Mouse (Mus musculus): ENCODE measurements around the gene Pex11b. TPM values are rescaled to one million over a fixed set of nuclear protein-coding genes. Genes with fewer than 3 reads are reported as not detected.

Pex11b gene
- 19.8 and 22.2 TPM in 2 replicates for polyA plus RNA-seq (2015; fragmentation: Nextera tagmentation; extraction: Ambion mirVana)

DNA sequence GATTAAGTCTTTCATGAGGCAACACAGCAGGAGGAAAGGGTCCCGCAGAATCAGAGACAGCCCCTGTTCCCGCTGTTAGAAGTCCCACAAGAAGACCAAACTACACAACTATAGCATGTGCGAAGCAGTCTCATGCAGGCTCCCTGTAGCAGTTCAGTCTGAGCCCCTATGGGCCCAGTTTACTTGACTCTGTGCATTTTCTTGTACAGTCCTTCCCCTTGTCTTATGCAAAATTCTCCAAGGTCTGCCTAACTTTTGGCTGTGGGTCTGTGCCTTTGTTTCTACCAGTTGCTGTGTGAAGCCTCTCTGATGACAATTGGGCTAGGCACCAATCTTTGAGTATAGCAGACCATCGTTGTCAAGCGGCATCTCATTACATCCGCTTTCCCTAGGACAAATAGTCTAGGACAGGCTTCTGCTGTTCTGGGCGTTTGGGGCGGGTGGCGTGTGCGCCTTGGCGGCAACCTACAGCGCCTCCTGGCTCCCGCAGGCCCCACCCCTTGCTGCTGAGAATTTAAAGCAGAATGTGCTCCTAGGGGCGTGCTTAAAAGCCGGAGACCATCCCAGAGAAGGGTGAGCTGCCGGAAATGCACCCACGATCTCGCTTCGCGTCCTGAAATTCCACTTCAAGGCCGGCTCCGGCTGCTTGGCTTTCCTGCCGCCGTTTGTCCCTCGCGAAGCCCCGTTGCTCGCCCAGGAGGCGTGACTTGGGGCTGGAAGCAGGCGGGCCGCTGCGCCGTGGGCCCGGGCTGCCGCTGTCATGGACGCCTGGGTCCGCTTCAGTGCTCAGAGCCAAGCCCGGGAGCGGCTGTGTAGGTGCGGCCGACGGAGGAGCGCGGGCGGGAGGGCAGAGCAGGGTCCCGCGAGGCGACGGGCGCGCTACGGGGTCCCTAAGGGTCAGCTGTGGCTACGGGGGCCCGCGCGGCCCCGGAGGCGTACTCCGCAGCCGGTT is at the start of gene Pex11b, which contains the start of gene Gm42957:
TSS of gene Pex11b (plus strand) at position 449 of the 952 bp plus-strand sequence.
TSS of gene Gm42957 (plus strand) at position 547 of the 952 bp plus-strand sequence.
- H3K9ac ChIP-seq = peak within 1 kb of the TSS; percentile 96
- peaks cover 44% of the 10 kb centered on the region for H3K36me3 ChIP-seq
- 3% methylated on average over 60 of the region's 60 CpGs for WGBS (ENCODE audit: insufficient replicate concordance)
- peak within 1 kb of the TSS; percentile 94 for H3K4me3 ChIP-seq (replicated peaks)
- DNase-seq (peak; percentile 73), ATAC-seq (ENCODE audit: low read depth) (peak; percentile 90)
- H3K4me1 ChIP-seq (replicated peaks) = peaks cover 45% of the 10 kb centered on the region
- no peaks in the 10 kb centered on the region for H3K27me3 ChIP-seq
- H3K4me2 ChIP-seq = peak within 1 kb of the TSS; percentile 93
- no peaks in the 10 kb centered on the region for H3K9me3 ChIP-seq (replicated peaks)
- H3K27ac ChIP-seq = peak within 1 kb of the TSS; percentile 87

DNA sequence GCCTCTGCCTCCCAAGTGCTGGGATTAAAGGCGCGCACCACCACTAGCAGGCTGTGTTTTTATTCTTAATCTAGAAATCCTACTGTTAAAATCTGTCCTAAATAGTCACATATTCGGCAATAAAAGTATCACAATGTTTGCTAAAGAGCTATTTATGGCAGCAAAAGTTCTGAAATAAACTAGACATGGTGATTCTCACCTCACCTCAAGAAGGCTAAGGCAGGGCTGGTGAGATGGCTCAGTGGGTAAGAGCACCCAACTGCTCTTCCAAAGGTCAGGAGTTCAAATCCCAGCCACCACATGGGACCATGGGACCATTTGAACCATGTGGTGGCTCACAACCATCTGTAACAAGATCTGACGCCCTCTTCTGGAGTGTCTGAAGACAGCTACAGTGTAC is 44.5 kb upstream of the Pex11b start:
- ATAC-seq (ENCODE audit: low read depth) (no peak), DNase-seq (no peak)
- H3K9ac ChIP-seq = no peak overlapping the region
- no peak overlapping the region for H3K27ac ChIP-seq
- peaks cover 10% of the 10 kb centered on the region for H3K27me3 ChIP-seq
- WGBS (ENCODE audit: insufficient replicate concordance) = 73% methylated on average over 4 of the region's 4 CpGs
- no peaks in the 10 kb centered on the region for H3K9me3 ChIP-seq (replicated peaks)
- peaks cover 17% of the 10 kb centered on the region for H3K4me1 ChIP-seq (replicated peaks)
- no peak overlapping the region for H3K4me3 ChIP-seq (replicated peaks)
- H3K4me2 ChIP-seq = no peak overlapping the region
- H3K36me3 ChIP-seq = 0 out of 2 replicates have a peak, but pooled peaks cover 6% of the 10 kb centered on the region

DNA sequence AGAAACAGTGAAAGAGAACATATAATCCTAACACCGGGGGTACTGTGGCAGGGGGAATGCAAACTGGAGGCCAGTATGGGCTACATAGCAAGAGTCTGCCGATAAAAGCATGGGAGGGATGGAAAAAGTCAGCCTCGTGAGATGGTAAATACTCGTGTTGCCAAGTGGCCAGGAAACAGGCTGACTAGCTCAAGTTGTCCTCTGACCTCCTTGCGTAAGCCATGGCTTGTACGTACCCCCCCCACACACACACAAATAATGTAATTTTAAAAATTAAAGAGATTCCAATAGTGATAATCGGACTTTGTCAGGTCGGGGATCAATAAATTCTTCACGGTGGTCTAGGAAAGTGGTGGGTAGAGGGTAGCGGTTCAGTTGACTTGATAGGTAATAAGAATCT is 41.8 kb upstream of the Pex11b start:
- peak overlapping the region; percentile 82 for H3K4me2 ChIP-seq
- peak overlapping the region; percentile 73 for H3K9ac ChIP-seq
- H3K36me3 ChIP-seq = 0 out of 2 replicates have a peak, but pooled peaks cover 6% of the 10 kb centered on the region
- under 1% methylated on average over 10 of the region's 10 CpGs for WGBS (ENCODE audit: insufficient replicate concordance)
- DNase-seq = no peak
- no peaks in the 10 kb centered on the region for H3K9me3 ChIP-seq (replicated peaks)
- H3K27ac ChIP-seq = peak overlapping the region; percentile 62
- peaks cover 38% of the 10 kb centered on the region for H3K27me3 ChIP-seq
- H3K4me3 ChIP-seq (replicated peaks) = peak overlapping the region; percentile 63
- peaks cover 44% of the 10 kb centered on the region for H3K4me1 ChIP-seq (replicated peaks)
- ATAC-seq (ENCODE audit: low read depth) = no peak

DNA sequence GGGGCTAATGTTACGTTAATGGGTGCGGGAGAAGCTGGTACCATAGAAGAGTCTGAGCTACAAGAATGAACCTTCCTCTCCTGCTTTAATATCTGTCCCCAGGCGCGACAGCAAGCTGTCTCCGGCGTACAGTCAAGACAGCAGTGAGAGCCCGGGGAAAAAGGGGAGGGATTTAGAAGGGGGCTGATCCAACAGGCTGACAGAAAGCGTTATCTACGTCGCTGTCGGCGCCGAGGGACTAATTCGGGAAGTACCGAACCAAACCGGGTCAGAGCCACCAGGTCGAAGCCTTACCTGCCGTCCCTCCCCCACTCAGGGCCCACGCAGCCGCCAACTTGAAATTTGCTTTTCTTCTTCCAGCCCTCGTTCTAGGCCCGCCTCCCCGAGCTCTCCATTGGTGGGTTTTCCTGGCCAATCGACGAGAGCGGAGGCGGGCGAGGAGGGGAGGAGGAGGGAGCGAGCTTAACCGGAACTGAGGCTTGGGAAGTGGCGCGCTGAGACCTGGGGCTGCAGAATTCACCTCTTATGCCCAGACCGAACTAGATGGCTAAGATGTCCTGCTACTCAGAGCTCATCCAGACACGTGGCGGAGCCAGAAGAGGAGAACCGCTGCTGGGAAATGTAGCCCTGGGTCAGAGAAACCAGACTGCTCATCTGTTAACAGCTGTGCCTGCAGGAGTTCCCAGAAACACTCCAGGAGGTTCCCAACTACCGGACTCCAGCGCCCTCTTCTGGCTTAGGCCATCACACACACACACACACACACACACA is 41.2 kb upstream of the Pex11b start, which contains the start of gene Polr3gl:
TSS of gene Polr3gl (minus strand) at position 392 of the 771 bp plus-strand sequence.
- peak within 1 kb of the TSS; percentile 62 for H3K27ac ChIP-seq
- H3K9ac ChIP-seq = peak within 1 kb of the TSS; percentile 73
- H3K36me3 ChIP-seq = 0 out of 2 replicates have a peak, but pooled peaks cover 6% of the 10 kb centered on the region
- DNase-seq = peak; percentile 89
- under 1% methylated on average over 36 of the region's 38 CpGs for WGBS (ENCODE audit: insufficient replicate concordance)
- ATAC-seq (ENCODE audit: low read depth) = peak; percentile 95
- peaks cover 44% of the 10 kb centered on the region for H3K27me3 ChIP-seq
- H3K4me2 ChIP-seq = peak within 1 kb of the TSS; percentile 82
- H3K4me1 ChIP-seq (replicated peaks) = peaks cover 46% of the 10 kb centered on the region
- H3K4me3 ChIP-seq (replicated peaks) = peak within 1 kb of the TSS; percentile 63
- no peaks in the 10 kb centered on the region for H3K9me3 ChIP-seq (replicated peaks)

DNA sequence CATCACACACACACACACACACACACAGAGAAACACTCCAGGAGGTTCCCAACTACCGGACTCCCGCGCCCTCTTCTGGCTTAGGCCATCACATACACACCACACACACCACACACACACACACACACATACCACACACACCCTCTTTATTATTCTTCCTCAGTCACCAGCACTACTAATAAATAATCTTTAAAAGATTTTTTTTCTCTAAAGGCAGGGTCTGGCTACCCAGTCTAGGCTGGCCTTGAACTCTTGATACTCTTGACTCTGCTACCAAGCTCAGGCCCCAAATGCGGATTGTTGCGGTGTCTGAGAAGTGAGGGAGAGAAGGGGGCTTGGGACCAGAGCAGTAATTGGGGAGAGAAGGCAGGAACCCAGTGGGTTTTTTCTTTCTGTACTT is 40.3 kb upstream of the Pex11b start:
- Histone ChIP-seq H3K36me3 (0 out of 2 replicates have a peak, but pooled peaks cover 6% of the 10 kb centered on the region), H3K4me3 (replicated peaks) (no peak overlapping the region), H3K9me3 (replicated peaks) (no peaks in the 10 kb centered on the region), H3K4me2 (no peak overlapping the region), H3K4me1 (replicated peaks) (peaks cover 46% of the 10 kb centered on the region), H3K9ac (no peak overlapping the region), H3K27me3 (peaks cover 52% of the 10 kb centered on the region), H3K27ac (no peak overlapping the region)
- WGBS (ENCODE audit: insufficient replicate concordance) = 82% methylated on average over 5 of the region's 5 CpGs
- DNase-seq = no peak
- no peak for ATAC-seq (ENCODE audit: low read depth)

DNA sequence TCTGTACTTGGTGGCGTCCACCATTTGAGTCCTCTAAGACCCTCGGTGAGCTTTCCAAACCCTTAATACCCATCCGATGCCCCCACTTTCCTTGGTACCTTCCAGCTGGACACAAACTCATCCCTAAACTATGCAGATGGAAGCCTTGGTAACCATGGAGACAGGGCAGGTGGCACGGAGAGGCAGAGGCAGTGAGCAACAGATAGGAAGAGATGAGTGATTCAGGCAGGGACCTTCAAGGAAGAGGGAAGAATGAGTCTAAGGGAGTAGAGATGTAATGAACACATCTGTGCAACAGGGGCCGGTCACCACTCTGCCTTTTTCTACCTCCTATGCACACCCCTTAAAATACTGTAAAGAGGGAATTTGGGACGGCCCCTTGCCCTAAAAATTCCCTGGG is 39.5 kb upstream of the Pex11b start:
- Histone ChIP-seq H3K9me3 (replicated peaks) (no peaks in the 10 kb centered on the region), H3K4me3 (replicated peaks) (no peak overlapping the region), H3K27me3 (peaks cover 60% of the 10 kb centered on the region), H3K36me3 (0 out of 2 replicates have a peak, but pooled peaks cover 1% of the 10 kb centered on the region), H3K4me2 (no peak overlapping the region), H3K9ac (no peak overlapping the region), H3K27ac (no peak overlapping the region), H3K4me1 (replicated peaks) (peaks cover 54% of the 10 kb centered on the region)
- 31% methylated on average over 6 of the region's 6 CpGs for WGBS (ENCODE audit: insufficient replicate concordance)
- DNase-seq = no peak
- no peak for ATAC-seq (ENCODE audit: low read depth)

DNA sequence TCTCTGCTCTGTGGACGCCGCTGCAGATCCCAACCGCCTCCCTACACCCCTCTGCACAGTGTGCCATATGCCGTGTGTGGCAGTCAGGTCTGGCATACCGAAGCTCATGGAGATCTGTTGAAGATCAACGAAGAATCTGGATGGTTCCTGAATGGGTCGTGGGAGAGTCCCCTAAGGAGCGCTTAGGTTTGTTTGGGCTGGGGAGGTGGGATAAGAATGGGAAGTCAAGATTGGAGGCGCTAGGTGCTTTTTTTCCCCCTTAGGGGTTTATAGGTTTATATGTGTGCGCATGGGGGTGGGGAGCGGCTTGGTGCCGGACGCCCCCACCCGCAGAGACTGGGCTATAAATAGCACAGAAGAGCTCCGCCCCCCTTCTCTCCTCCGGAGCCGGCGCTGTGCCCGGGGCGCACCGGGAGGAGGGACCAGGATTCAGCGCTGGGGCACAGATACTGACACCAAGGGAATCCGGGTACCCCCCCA is 38.9 kb upstream of the Pex11b start, which contains the start of gene Ankrd34a:
TSS of gene Ankrd34a (plus strand) at position 409 of the 480 bp plus-strand sequence.
- H3K9me3 ChIP-seq (replicated peaks) = no peaks in the 10 kb centered on the region
- peaks cover 67% of the 10 kb centered on the region for H3K27me3 ChIP-seq
- H3K4me3 ChIP-seq (replicated peaks) = peak within 1 kb of the TSS; percentile 53
- no peak for ATAC-seq (ENCODE audit: low read depth)
- peak within 1 kb of the TSS; percentile 56 for H3K9ac ChIP-seq
- peak within 1 kb of the TSS; percentile 68 for H3K4me2 ChIP-seq
- no peak within 1 kb of the TSS for H3K27ac ChIP-seq
- no peaks in the 10 kb centered on the region for H3K36me3 ChIP-seq
- DNase-seq = no peak
- WGBS (ENCODE audit: insufficient replicate concordance) = 5% methylated on average over 20 of the region's 23 CpGs
- peaks cover 59% of the 10 kb centered on the region for H3K4me1 ChIP-seq (replicated peaks)

DNA sequence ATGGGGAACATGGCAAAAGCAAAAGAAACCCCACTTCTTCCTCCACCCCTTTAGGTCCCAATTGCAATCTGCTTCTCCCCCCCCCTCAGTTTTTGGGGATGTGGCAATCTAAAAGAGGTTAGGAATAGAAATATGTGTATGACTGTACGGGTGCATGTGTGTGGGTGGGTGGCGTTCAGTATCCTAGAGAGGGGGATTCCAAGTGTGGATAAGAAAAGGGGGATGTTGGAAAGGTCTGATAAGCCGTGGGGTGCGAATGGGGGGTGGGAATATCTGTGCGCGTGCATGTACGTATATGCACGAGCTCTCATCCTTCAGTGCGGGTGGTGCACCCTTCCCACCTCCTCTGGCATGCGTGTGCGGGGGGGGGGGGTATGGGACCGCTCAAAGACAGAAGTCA is 38.3 kb upstream of the Pex11b start:
- 3% methylated on average over 9 of the region's 12 CpGs for WGBS (ENCODE audit: insufficient replicate concordance)
- Histone ChIP-seq H3K4me1 (replicated peaks) (peaks cover 62% of the 10 kb centered on the region), H3K36me3 (no peaks in the 10 kb centered on the region), H3K9me3 (replicated peaks) (no peaks in the 10 kb centered on the region), H3K4me2 (peak overlapping the region; percentile 68), H3K9ac (no peak overlapping the region), H3K27ac (no peak overlapping the region), H3K4me3 (replicated peaks) (peak overlapping the region; percentile 53), H3K27me3 (peaks cover 72% of the 10 kb centered on the region)
- DNase-seq (no peak), ATAC-seq (ENCODE audit: low read depth) (no peak)

DNA sequence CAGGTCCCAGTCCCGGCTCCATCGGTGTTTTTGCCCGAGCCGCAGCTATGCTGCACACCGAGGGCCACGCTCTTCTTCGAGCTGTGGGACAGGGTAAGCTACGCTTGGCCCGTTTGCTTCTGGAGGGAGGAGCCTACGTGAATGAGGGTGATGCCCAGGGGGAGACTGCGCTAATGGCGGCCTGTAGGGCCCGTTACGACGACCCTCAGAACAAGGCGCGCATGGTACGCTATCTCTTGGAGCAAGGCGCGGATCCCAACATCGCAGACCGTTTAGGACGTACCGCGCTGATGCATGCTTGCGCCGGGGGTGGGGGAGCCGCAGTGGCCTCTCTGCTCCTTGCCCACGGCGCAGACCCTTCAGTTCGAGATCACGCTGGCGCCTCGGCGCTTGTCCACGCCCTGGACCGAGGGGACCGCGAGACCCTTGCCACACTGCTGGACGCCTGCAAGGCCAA is 37.7 kb upstream of the Pex11b start:
- under 1% methylated on average over 40 of the region's 40 CpGs for WGBS (ENCODE audit: insufficient replicate concordance)
- peak overlapping the region; percentile 56 for H3K9ac ChIP-seq

DNA sequence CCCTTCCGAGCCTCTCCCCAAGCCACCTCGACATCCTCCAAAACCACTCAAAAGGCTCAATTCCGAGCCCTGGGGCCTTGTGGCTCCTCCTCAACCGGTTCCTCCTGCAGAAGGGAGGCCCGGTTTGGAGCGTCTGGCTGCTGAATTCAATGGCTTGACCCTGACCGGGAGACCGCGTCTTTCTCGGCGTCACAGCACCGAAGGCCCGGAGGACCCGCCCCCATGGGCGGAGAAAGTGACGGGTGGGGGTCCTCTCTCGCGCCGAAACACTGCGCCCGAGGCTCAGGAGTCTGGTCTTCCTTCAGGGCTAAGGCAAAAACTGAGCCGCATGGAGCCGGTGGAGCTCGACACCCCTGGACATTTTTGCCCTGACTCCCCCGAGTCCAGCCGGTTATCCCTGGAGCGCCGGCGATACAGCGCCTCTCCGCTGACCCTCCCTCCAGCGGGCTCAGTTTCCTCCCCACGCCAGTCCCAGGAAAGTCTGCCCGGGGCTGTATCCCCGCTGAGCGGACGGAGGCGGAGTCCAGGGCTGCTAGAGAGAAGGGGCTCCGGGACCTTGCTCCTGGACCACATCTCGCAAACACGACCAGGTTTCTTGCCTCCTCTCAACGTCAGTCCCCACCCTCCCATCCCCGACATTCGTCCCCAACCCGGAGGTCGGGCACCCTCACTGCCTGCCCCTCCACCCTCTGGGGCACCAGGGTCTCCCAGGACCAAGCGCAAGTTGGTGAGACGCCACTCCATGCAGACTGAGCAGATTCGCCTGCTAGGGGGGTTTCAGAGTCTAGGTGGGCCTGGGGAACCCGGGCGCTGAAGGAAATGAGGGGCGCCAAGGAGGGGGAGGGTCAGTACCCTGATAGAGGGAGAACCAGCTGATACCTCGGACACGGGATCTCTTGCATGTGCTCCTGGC is 36.8 kb upstream of the Pex11b start:
- Histone ChIP-seq H3K27ac (no peak overlapping the region), H3K9ac (peak overlapping the region; percentile 56; the same call in 1 of the 2 replicates), H3K27me3 (peaks cover 86% of the 10 kb centered on the region), H3K4me3 (replicated peaks) (peak overlapping the region; percentile 53), H3K4me1 (replicated peaks) (peaks cover 46% of the 10 kb centered on the region), H3K9me3 (replicated peaks) (no peaks in the 10 kb centered on the region), H3K36me3 (no peaks in the 10 kb centered on the region), H3K4me2 (peak overlapping the region; percentile 68)
- 5% methylated on average over 54 of the region's 54 CpGs for WGBS (ENCODE audit: insufficient replicate concordance)
- no peak for ATAC-seq (ENCODE audit: low read depth)
- DNase-seq = no peak

More for the DNA sequence above, 37.7 kb upstream of the Pex11b start:
- H3K4me2 ChIP-seq = peak overlapping the region; percentile 68
- H3K36me3 ChIP-seq = no peaks in the 10 kb centered on the region
- peaks cover 78% of the 10 kb centered on the region for H3K27me3 ChIP-seq
- ATAC-seq (ENCODE audit: low read depth) (no peak), DNase-seq (no peak)
- H3K27ac ChIP-seq = no peak overlapping the region
- H3K4me1 ChIP-seq (replicated peaks) = peaks cover 56% of the 10 kb centered on the region
- no peaks in the 10 kb centered on the region for H3K9me3 ChIP-seq (replicated peaks)
- H3K4me3 ChIP-seq (replicated peaks) = peak overlapping the region; percentile 53

Data from liver, embryonic 13.5 days (tissue).